Mouse (Mus musculus) CH12.LX (cell line): ENCODE results near the gene Vps45. TPM values are rescaled to one million over a fixed set of nuclear protein-coding genes. Genes with fewer than 3 reads are reported as not detected.

Experiments used
- DNase-seq: peaks from one replicate; pipeline ENCODE4 v3.0.0-alpha.2; 2013; ENCODE audit errors: extremely low read depth
- H3K27ac ChIP-seq: 2 replicates; pipeline ENCODE4 v1.5.1; 2012; ENCODE audit warnings: low read depth, mild to moderate bottlenecking, control low read depth, moderate library complexity; ENCODE audit not compliant: insufficient read depth
- H3K27me3 ChIP-seq: replicated peaks from 2 replicates; pipeline ENCODE3; 2012; ENCODE audit warnings: inconsistent platforms
- H3K36me3 ChIP-seq, 2 experiments: replicated peaks in 1 of 2; 2 replicates each; pipeline versions ENCODE3 to v1.6.1; 2012; ENCODE audit warnings: inconsistent platforms in 1 of 2, low read length in 1 of 2, mild to moderate bottlenecking in 1 of 2, mixed read lengths in 1 of 2, moderate library complexity in 1 of 2; ENCODE audit not compliant: control insufficient read depth in 1 of 2, insufficient read depth in 1 of 2
- H3K4me1 ChIP-seq, 2 experiments: 2 replicates each; pipeline ENCODE4 v1.6.1; 2012; ENCODE audit warnings: inconsistent platforms in 1 of 2, moderate library complexity in 1 of 2; ENCODE audit not compliant: insufficient read depth in 2 of 2, control insufficient read depth in 1 of 2
- H3K4me2 ChIP-seq: 2 replicates; pipeline ENCODE4 v1.6.1; 2012; ENCODE audit warnings: low read depth, mild to moderate bottlenecking, control low read depth; ENCODE audit not compliant: poor library complexity, insufficient read depth, severe bottlenecking
- H3K4me3 ChIP-seq, 3 experiments: fragments of 150-350 bp in 1 of 3; sonication (generic) in 1 of 3; replicated peaks in 1 of 3; 2 replicates each; pipeline versions ENCODE3 to v1.5.1; 2011 to 2012; ENCODE audit warnings: low read depth in 2 of 3, low read length in 2 of 3, mild to moderate bottlenecking in 2 of 3, moderate library complexity in 2 of 3, control low read depth in 1 of 3, improper control_type of control experiment in 1 of 3, inconsistent platforms in 1 of 3, mixed read lengths in 1 of 3; ENCODE audit not compliant: poor library complexity in 1 of 3
- H3K79me2 ChIP-seq: replicated peaks from 2 replicates; pipeline ENCODE4 v1.6.1; 2012; ENCODE audit warnings: mild to moderate bottlenecking, moderate library complexity; ENCODE audit not compliant: control insufficient read depth, poor library complexity, insufficient read depth, severe bottlenecking; ENCODE audit errors: extremely low read depth
- H3K9ac ChIP-seq: 2 replicates; pipeline ENCODE4 v1.6.1; 2012; ENCODE audit warnings: low read depth, mild to moderate bottlenecking, control low read depth, moderate library complexity; ENCODE audit not compliant: insufficient read depth
- H3K9me3 ChIP-seq: replicated peaks from 2 replicates; pipeline ENCODE3; 2012; ENCODE audit warnings: low read length, inconsistent platforms, mixed read lengths
- E2F4 ChIP-seq: IDR thresholded peaks from 2 replicates; pipeline ENCODE4 v1.6.1; 2011; ENCODE audit warnings: low read depth, low read length, improper control_type of control experiment; ENCODE audit not compliant: insufficient replicate concordance
- ELF1 ChIP-seq: IDR thresholded peaks from 2 replicates; pipeline ENCODE4 v1.6.1; 2014; ENCODE audit warnings: low read depth, mild to moderate bottlenecking, inconsistent platforms, low read length, improper control_type of control experiment
- EP300 ChIP-seq: IDR thresholded peaks from 2 replicates; pipeline ENCODE4 v1.6.1; 2011; ENCODE audit warnings: low read length, improper control_type of control experiment
- GABPA ChIP-seq: IDR thresholded peaks from 2 replicates; pipeline ENCODE4 v1.6.1; 2012; ENCODE audit warnings: low read depth, low read length, improper control_type of control experiment, inconsistent platforms; ENCODE audit not compliant: insufficient replicate concordance
- IRF4 ChIP-seq: IDR thresholded peaks from 2 replicates; pipeline ENCODE4 v1.6.1; 2014; ENCODE audit warnings: low read depth, mild to moderate bottlenecking, inconsistent platforms, low read length, improper control_type of control experiment
- JUN ChIP-seq: IDR thresholded peaks from 2 replicates; pipeline ENCODE4 v1.6.1; 2011; ENCODE audit warnings: low read depth, mild to moderate bottlenecking, low read length, improper control_type of control experiment, moderate library complexity; ENCODE audit not compliant: insufficient read depth
- JUND ChIP-seq: conservative IDR thresholded peaks from 2 replicates; pipeline ENCODE4 v1.6.1; 2011; ENCODE audit warnings: low read depth, low read length, improper control_type of control experiment
- MAFK ChIP-seq: IDR thresholded peaks from 2 replicates; pipeline ENCODE4 v1.6.1; 2011; ENCODE audit warnings: low read length, improper control_type of control experiment; ENCODE audit not compliant: insufficient replicate concordance
- MAX ChIP-seq: IDR thresholded peaks from 2 replicates; pipeline ENCODE4 v1.6.1; 2011; ENCODE audit warnings: low read length, improper control_type of control experiment
- MAZ ChIP-seq: IDR thresholded peaks from 2 replicates; pipeline ENCODE4 v1.6.1; 2012; ENCODE audit warnings: low read depth, mild to moderate bottlenecking, inconsistent platforms, low read length, improper control_type of control experiment, moderate library complexity
- MYC ChIP-seq: IDR thresholded peaks from 2 replicates; pipeline ENCODE4 v1.6.1; 2011; ENCODE audit warnings: low read depth, mild to moderate bottlenecking, improper control_type of control experiment, low read length
- POLR2A ChIP-seq: IDR thresholded peaks from 2 replicates; pipeline ENCODE4 v1.6.1; 2011; ENCODE audit warnings: low read depth, mild to moderate bottlenecking, improper control_type of control experiment, low read length
- POLR2AphosphoS2 ChIP-seq: IDR thresholded peaks from 2 replicates; pipeline ENCODE4 v1.6.1; 2011; ENCODE audit warnings: low read depth, low read length, improper control_type of control experiment
- RCOR1 ChIP-seq: conservative IDR thresholded peaks from 2 replicates; pipeline ENCODE4 v1.6.1; 2012; ENCODE audit warnings: low read depth, mild to moderate bottlenecking, inconsistent platforms, low read length, improper control_type of control experiment
- SMC3 ChIP-seq: IDR thresholded peaks from 2 replicates; pipeline ENCODE4 v1.6.1; 2011; ENCODE audit warnings: low read depth, low read length, improper control_type of control experiment
- TBP ChIP-seq: conservative IDR thresholded peaks from 2 replicates; pipeline ENCODE4 v1.6.1; 2011; ENCODE audit warnings: low read depth, low read length, improper control_type of control experiment
- TCF12 ChIP-seq: IDR thresholded peaks from 2 replicates; pipeline ENCODE4 v1.6.1; 2014; ENCODE audit warnings: low read depth, mild to moderate bottlenecking, inconsistent platforms, low read length, improper control_type of control experiment
- USF2 ChIP-seq: conservative IDR thresholded peaks from 2 replicates; pipeline ENCODE4 v1.6.1; 2011; ENCODE audit warnings: low read depth, low read length, improper control_type of control experiment
- ZKSCAN1 ChIP-seq: IDR thresholded peaks from 2 replicates; pipeline ENCODE4 v1.6.1; 2012; ENCODE audit warnings: low read depth, inconsistent platforms, low read length, improper control_type of control experiment, borderline replicate concordance
- ZMIZ1 ChIP-seq: IDR thresholded peaks from 2 replicates; pipeline ENCODE4 v1.6.1; 2012; ENCODE audit warnings: low read depth, mild to moderate bottlenecking, inconsistent platforms, low read length, improper control_type of control experiment
- dilution Hi-C: fragments of 300-500 bp; cut with MboI; formaldehyde crosslinking; loops from 2 replicates; pipeline ENCODE4 v1.14.3; 2020; ENCODE audit warnings: low sequenced_read_pairs; ENCODE audit not compliant: extremely low pct_unique_long_range_greater_than_20kb, extremely low pct_ligation_motif_present
- in situ Hi-C: fragments of 300-500 bp; cut with MboI; formaldehyde crosslinking; loops from 3 replicates; pipeline ENCODE4 v1.14.3; 2019; ENCODE audit warnings: low sequenced_read_pairs, low pct_ligation_motif_present, low pct_unique_long_range_greater_than_20kb, mixed read lengths
- polyA plus RNA-seq: library from polyadenylated mRNA; unstranded; fragments of >175 nt; gene quantifications from 2 replicates; pipeline ENCODE4 v1.2.1, GENCODE M21; 2012; ENCODE audit warnings: low read depth; ENCODE audit not compliant: insufficient read length
- total RNA-seq, 2 experiments: library from RNA; depleted of rRNA; stranded (reverse); fragments of 300-350 nt in 1 of 2; fragments of >200 nt in 1 of 2; gene quantifications; 2 replicates each; pipeline ENCODE4 v1.2.3; 2012 to 2014

Vps45 gene
- total and polyA plus RNA-seq, 3 experiments: 16.2 to 20.8 (median 16.8) TPM

GRCm38 (mm10) chr3:96020735-96021134, 37.5 kb downstream of the Vps45 start:
- no peaks in the 10 kb centered on the region for H3K79me2 ChIP-seq
- peaks cover 0 to 18% of the 10 kb centered on the region in 2 experiments; a peak in 2 of 4 replicates for H3K4me1 ChIP-seq
- no peak overlapping the region for H3K9ac ChIP-seq
- no peaks in the 10 kb centered on the region for H3K9me3 ChIP-seq
- no peak overlapping the region for H3K4me3 ChIP-seq
- dilution Hi-C loops: no loop called here
- in situ Hi-C loops: no loop called here
- H3K36me3 ChIP-seq: peaks cover 6 to 23% of the 10 kb centered on the region in 2 experiments
- no peak for DNase-seq
- no peak overlapping the region for H3K4me2 ChIP-seq
- no peak overlapping the region for H3K27ac ChIP-seq
- H3K27me3 ChIP-seq: no peaks in the 10 kb centered on the region
- TF ChIP-seq E2F4 (no peak), ZMIZ1 (no peak), GABPA (no peak), POLR2AphosphoS2 (no peak), EP300 (no peak), MAZ (no peak), JUN (no peak), ZKSCAN1 (no peak), TBP (no peak)

GRCm38 (mm10) chr3:96017461-96017860, 40.8 kb downstream of the Vps45 start:
- H3K27ac ChIP-seq: no peak overlapping the region
- peaks cover 0 to 16% of the 10 kb centered on the region in 2 experiments; a peak in 2 of 4 replicates for H3K4me1 ChIP-seq
- no peaks in the 10 kb centered on the region for H3K27me3 ChIP-seq
- H3K4me2 ChIP-seq: no peak overlapping the region
- in situ Hi-C loops: no loop called here
- no peaks in the 10 kb centered on the region for H3K79me2 ChIP-seq
- H3K4me3 ChIP-seq: no peak overlapping the region
- dilution Hi-C loops: no loop called here
- no peak overlapping the region for H3K9ac ChIP-seq
- H3K9me3 ChIP-seq: no peaks in the 10 kb centered on the region
- peaks cover 7 to 15% of the 10 kb centered on the region in 2 experiments for H3K36me3 ChIP-seq
- DNase-seq: no peak
- no peak for TF ChIP-seq TBP
- TF ChIP-seq TCF12: no peak
- TF ChIP-seq SMC3: no peak
- TF ChIP-seq ZKSCAN1: no peak
- TF ChIP-seq ELF1: no peak
- TF ChIP-seq MYC: no peak
- TF ChIP-seq RCOR1: no peak
- no peak for TF ChIP-seq IRF4
- TF ChIP-seq POLR2A: no peak
- TF ChIP-seq USF2: no peak
- no peak for TF ChIP-seq E2F4
- no peak for TF ChIP-seq EP300
- no peak for TF ChIP-seq POLR2AphosphoS2
- no peak for TF ChIP-seq MAX
- no peak for TF ChIP-seq MAFK
- no peak for TF ChIP-seq JUND
